Mouse (Mus musculus) monocyte, adult 2 months (primary cell): ENCODE measurements around the gene Ntsr1.

ENCODE experiments used
- DNase-seq, 2 experiments: peaks; one replicate each; pipeline ENCODE4 v3.0.0; 2022; ENCODE audit warnings: low spot score in 2 of 2, low read depth in 1 of 2

Ntsr1 gene

DNA sequence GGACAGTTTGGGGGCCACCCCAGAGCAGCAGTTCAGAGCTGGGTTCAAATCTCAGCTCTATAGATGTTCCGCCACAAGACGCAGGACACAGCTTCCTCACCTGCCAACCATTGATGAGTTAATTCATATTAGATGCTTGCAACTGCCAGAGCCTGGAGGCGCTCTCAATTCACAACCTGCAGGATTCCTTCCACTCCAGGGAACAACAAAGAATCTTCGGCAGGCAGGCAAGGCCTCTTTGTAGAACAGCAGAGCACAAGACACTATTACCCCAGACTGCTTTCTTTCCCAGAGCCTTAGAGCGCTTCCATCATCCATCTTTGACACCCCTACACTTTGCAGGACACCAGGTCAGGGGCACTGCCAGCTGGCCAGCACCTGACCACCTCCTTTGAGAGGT is 6.5 kb downstream of the Ntsr1 start:
- DNase-seq = no peak

DNA sequence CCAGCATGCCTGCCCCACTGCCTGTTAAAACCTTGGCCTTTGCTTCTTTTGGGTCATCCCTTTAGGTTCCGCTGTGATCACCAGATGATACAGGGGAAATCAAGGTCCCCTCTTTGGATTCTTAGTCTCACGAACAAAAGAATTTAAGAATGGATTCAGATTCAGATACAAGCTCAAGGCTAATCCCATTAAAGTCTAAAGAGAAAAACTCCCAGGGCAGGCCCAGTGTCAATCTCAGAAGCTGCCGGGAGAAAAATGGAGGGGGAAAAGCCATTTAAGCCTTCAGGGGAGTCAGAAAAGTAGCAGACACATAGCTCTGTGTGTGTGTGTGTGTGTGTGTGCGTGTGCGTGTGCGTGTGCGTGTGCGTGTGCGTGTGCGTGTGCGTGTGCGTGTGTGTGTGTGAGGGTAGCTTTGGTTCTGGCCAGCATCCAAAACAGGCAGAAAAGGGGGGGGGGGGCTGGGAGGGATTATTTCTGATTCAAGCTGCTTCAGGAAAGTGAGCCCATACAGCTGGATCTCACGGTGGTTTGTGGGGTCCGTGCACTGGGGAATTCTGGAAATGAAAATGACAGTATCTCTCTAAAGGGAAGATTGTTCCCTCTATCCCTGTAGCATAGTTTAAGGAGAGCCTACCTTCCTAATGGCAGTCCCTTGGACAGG is 8.8 kb downstream of the Ntsr1 start:
- no peak for DNase-seq

DNA sequence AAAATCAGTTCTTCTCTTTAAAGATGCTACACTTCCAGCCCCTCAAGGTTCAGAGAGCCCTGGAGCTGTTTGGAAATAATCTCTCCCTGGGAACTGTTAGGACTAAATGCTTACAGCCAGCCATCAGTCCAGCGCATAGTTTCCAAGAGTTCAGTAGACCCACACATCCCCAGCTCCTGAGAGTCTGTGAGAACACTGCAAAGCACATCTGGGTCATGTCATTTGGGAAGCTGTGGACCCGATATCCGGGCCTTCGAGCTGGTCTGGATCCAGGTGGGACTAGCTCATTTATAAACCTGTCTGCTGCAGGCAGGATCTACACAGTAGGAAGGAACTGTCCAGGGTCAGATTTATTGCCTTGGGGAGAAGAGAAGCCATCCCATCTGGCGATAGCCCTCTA is 11.1 kb downstream of the Ntsr1 start:
- DNase-seq = no peak

DNA sequence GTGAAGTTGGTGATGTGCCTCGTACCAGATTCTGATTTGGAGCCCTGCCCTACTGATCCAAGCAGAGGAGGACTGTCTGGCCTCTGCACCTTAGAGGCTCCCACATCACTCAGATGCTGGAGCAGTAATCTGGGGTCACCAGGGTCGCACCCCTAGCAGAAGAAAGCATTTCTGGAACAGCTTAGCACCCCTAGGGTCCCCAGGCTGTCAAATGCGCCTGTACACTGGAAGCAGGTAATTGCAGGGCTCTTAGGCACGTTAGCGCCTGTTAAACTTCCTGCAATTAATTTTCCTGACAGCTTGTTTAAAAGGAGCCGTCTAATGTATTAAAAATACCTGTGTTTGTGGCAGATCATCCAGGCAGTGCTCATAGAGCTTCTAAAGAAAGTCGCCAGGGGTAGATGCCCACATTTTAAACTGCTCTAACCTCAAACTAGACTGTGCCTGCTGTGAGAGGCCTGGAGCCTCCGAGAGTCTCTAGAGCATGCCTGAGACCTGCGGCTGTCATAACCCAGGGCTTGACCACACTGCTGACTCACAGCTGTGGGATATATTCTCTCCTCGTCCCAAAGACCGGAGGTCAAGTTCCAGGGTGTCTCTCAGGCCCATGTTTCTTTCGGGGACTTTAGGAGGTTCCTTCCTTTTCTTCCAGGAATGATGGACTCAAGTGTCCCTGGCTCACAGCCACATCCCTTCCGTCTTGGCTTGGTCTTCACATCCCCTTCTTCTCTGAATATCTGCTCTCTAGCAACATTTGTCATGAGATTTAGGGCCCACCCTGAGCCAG is 12.3 kb downstream of the Ntsr1 start:
- no peak for DNase-seq

DNA sequence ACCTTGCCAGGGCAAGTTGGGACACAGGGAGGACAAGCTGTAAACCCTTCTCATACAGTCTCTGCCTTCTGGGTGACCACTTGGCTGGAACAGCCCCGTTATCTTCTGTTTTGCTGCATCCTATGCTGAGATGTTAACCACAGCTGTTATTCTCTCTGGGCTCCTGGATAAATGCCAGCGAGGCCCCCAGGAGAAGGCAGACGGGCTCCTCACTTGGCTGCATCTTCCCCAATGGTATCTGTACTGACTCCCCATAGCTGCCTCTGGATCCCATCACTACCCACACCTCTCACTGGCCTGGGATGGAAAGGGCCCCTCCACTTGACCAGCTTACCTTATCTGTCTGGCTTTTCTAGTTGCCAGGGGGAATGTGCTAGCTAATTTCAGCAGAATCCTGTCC is 13.2 kb downstream of the Ntsr1 start:
- DNase-seq = no peak

DNA sequence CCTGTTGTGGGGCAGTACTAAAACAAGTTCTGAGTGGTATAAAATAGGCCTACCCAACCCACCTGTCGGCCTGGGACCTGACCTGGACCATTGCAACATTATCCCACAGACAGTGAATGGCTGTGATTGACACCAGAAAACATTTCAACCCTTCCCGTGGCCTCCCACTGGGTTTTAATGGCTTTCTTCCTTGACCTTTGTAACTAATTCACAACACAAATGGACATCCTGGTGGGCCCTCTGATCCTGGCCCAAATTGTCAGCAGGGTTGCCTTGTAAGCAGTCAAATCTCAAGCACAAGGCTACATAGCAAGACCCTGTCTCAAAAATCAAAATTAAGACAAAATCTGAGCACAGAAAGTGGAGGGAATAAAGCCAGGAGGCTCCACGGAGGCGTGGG is 14.1 kb downstream of the Ntsr1 start:
- DNase-seq = no peak

DNA sequence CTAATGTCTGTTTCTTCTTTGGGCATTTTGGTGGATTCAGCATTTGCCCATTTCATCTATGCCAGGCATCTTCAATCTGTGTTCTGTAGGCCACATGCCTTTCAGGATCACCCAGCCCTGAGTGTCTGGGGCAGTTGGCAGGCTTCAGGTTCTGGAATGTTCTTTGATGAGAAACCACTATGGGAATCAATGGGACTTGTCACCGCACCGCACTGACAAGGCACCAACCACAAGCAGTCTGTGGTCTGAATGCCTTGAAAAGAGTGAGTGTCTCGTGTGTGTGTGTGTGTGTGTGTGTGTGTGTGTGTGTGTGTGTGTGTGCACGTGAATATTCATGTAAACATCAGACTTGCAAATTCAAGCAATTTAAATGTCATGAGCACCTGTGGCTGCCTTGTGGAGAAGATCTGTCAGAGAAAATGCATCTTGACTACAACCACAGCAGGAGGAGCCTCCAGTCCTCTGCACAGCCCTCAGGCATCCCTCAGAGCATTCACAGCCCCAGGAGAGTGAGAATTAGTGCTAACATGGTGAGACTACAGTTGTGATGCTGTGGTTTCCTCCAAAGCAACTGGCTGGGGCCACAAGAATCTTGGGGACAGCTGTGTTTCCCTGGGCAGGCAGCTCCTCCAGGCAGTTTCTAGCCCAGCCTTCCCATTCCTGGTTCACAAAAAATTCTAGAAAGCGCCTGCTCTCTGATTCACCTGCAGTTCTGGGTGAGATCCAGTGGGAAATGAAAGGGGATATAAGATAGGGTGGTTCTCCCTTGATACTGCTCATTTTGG is 21.9 kb downstream of the Ntsr1 start:
- no peak for DNase-seq

DNA sequence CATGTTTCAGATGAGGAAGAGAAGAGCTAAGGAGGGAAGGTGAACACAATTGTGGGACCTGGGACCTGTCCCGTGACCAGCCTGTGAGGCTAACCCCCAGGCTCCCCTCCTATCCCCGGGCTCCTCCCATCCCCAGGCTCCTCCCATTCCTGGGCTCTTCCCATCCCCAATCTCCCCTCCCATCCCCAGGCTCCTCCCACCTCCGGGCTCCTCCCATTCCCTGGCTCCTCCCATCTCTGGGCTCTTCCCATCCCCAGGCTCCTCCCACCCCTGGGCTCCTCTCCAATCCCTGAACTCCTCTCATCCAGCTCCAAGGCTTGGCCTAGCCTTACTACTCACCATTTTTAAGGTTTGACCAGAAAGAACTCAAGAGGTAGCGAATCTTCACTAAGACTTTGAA is 23.0 kb downstream of the Ntsr1 start:
- no peak for DNase-seq

DNA sequence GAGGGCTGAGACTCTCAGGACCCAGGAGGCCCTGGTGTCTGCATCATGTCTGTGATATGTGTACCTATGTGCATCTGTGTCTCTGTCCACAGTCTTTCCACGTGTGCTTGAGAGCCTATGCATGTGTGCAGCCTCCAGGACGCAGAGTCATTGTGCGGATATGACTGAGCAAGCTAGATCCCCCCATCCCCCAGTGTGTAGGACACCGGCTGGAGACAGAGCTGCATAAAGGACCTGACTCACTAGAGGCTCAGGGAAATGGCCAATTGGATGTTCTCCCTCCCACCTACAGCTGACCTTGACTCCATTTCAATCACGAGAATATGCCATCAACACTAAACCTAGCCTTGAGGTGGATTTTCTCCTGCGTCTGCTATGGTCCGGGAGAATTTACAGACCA is 27.7 kb downstream of the Ntsr1 start:
- DNase-seq = no peak

DNA sequence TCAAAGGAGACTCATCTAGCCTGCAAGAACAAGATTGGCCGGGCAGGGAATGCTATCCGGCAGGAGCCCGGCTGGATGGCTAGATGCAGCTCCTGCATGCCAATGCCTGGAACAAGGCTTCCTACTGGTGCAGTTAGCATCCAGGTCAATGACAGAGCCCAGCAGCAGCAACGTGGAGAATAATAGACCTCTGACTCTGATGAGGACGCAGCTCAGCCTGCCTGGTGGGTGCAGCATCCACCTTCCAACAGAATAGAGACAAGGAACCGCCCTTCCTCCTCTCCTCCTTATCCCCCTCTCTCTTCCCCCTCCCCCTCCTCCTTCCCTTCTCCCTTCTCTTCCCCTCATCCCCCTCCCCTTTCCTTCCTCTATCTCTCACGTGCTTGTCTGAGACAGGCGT is 28.1 kb downstream of the Ntsr1 start:
- no peak for DNase-seq

DNA sequence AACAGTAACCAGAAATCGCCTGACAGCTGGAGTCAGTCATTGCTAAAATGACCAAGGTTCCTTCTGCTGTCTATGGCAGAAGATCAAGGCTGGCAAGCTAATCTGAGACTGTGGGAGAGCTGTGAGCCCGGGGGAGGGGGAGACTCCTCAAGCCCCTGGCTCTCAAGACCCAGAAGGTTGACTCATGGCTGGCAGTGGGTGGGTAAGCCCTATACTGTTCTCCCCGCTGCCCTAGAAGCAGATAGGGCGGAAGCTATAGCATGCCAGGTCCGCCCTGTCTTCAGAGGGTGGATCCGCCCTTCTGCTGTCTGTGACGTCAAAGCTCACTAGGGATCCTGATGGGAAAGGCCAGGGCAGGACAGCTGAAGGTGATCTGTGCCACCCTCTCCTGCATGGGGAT is 30.4 kb downstream of the Ntsr1 start:
- no peak for DNase-seq

DNA sequence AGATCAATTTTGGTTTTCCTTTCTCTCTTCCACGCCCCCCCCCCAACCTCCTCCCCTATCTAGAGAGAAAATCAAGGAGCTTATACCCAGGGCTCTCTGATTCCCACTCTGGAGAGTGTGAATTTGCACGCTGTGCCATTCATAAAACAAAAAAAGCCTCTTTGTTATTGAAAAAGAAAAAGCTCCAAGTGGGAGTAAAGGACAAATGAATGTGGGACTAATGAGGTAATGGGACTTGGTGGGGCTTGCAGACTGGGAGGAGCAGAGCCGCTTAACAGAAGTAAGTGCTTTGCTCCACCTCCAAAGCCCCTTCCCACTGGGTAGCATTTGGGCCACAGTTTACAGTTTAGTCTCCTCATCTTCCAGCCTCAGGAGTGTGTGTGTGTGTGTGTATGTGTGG is 30.8 kb downstream of the Ntsr1 start:
- DNase-seq = no peak

DNA sequence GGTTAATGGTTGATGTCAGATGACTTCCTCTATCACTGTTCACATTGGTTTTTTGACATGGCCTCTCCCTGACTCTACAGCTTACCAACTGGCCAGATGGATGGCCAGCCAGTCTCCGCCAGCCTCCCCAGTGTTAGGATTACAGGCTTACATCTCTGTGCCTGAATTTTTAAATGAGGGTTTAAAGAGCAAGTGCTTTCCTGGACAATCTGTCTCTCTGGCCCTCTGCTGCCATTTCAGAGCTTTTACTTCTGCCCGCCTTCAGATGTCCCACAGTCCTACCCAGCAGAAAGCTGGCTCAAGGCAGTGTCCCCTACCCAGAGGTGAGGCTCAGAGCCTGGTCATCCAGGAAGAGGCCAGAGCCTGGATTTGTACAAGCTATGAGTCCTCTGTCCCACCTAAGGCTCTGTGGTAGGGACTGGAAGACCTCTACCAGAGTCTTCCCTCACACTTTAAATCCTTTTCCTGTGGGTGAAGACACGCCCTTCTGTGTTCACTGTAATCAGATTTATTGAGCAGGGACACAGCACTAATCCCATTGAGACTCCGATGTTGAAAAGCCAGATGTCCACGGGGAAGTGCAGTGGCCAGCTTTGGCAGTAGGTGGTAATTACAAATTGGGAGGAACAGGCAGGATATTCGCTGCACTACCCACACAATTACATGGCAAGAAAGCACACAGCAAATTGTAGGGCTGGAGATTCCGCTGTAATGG is 32.1 kb downstream of the Ntsr1 start:
- DNase-seq = no peak

DNA sequence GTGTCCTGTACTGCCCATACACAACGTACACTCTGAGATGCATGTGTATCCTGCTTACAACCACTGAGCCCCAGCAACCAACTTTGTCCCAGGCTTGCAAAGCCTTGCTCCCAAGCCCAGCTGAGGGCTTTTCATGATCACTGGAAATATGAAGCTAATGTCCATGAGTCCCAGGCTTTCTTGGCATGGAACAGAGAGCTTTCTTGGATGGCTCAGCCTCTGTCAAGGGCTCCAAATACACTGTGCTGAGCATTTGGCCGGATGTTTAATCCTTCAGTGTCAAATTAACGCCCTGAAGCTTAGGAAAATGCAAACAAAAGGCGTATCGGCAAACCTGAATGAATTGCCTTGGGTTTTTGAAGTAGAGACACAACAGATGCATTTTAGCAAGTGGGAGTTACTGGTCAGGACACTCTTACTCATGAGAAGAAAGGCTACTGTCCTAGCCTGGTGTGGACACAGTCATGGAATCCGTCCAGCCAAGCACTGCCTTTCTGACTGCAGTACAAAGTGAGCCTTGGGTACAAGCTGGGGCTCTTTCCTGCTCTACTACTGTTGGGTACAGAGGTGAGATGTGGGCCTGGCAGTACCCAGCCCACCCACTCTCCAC is 32.7 kb downstream of the Ntsr1 start:
- DNase-seq = no peak

DNA sequence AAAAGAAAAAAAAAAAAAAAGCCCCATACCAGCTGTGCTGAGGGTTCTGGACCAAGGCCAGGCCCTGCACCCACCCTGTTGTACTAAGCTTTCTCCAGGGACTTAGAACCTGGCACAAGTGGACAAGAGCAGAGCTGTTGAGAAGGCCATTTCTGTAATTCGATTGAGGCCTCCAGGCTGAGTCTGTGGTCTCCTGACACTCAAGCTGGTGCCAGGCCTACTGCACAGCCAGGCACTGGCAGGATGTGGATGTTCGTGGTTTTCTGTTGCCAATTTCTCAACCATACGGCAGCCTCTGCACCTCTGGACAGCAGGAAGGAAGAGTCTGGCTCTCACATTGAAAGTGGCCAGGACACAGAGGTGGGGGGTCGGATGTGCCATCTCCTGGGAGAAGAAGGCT is 33.5 kb downstream of the Ntsr1 start:
- DNase-seq = no peak

DNA sequence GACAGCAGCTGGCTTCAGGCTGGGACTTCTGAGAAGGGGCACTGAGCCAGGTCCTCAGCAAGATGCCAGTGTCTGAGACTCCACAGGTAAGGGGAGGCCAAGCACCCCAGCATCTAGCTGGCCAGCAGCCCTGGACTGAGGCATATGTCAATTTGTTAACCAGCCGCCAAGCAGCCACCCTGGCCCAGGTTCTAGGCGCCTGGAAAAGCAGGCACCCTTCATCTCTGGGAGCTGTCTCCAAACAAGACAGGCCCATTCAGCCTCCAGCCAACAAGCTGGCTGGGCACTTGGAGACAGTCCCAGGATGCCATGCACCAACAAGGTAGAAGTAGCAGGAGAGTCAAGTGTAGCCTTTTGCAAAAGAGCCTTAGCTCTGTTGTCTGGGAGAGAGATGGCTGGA is 43.9 kb downstream of the Ntsr1 start:
- no peak for DNase-seq

DNA sequence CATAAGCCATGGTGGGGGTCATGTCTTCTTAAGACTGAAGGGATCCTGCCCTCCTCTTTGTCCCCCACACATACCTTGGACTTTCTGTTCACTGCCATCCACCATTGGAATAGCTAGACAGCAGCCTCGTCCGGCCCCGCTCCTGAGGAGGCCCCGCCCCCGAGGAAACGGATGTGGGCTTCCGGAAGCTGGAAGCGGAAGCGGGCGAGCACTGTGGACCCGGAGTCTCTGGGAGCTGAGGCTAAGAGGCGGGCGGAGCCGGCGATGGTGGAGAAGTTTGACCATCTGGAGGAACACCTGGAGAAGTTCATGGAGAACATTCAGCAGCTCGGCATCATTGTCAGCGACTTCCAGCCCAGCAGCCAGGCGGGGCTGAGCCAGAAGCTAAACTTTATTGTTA is 45.3 kb downstream of the Ntsr1 start:
- no peak for DNase-seq

DNA sequence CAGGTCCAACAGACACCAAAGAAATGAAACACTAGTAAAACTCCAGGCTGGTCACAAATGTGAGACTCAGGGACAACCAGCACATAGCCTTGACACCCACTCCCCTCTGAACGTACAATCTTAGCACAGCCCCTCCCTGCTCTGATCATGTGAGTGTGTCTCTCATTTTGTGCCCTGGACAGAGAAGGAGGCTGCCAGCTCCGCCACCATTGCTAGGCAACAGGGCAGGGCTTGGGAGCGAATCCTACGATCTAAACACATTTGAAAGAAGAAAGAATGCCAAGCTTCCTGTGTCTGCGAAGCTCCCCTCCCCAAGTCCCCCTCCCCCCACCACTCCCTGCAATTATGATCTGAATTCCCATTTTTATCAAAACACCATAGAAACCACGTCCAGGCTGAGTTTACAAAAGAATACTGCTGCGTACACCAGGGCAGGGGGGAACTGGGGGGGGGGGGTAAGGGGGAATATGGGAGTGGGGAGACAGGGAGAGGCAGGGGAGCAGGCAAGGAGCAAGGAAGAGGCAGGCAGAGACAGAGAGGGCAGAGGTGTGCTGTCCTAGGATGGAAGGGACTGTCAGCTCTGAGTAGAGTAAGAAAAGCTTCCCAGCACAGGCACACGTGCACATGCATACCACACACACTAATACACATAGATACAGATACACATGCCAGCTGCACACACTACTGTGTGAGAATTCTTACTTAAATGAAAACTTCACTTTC is 47.8 kb downstream of the Ntsr1 start:
- no peak for DNase-seq

DNA sequence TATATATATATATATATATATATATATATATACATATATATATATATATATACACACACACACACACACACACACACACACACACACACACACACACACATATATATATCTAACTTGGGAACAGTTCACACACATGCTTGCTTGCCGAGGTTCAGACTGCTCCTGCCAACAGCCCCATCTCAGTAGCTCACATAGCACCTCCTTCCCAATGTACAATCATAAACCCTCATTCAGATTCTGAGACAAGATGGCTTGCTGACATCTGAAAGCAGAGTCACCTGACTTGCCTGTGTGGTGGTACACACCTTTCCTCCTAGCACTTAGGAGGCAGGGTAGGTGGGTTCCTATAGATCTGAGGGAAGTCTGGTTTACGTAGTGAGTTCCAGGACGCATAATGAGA is 52.6 kb downstream of the Ntsr1 start:
- DNase-seq = no peak

DNA sequence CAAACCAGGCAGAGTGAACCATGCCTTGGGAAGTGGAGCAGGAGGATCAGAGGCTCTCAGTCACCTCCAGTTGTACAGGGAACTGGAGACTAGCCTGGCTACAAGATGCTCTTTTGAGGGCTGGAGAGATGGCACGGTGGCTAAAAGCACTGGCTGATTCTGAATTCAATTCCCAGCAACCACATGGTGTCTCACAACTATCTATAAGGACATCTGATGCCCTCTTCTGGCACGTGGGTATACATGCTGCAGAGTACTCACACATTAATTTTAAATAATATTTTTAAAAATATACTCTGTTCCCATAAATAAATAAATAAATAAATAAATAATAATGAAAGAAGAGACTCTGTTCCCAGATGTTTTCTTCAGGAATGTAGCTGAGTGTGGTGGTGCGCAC is 55.4 kb downstream of the Ntsr1 start:
- DNase-seq = no peak

DNA sequence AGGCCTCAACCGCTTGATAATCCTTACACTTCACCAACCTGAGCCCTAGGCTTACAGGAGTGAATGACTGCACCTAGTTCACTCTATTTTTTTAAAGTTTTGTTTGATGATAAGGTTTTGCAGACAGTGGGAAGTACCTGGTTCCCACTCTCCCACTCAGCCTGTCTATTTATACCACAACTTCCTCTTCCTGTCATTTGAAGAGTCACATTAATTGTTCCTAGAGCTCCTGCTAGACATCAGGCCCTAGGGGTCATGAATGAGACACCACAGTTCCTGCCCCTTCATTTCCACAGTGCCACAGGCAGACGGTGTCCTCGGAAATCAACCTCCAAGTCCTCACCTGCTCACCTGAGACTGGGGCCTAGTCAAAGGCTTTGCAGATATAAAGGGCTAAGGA is 56.7 kb downstream of the Ntsr1 start:
- no peak for DNase-seq
